Mouse (Mus musculus) testis, adult 2 months (tissue): ENCODE measurements around the gene Nprl3.

Source experiments
- CTCF ChIP-seq: fragments of 200-500 bp; IDR thresholded peaks from 2 replicates; pipeline ENCODE4 v1.5.1; 2012; ENCODE audit warnings: low read depth, mild to moderate bottlenecking, inconsistent platforms, low read length, moderate library complexity; ENCODE audit not compliant: control insufficient read depth, insufficient read depth, insufficient replicate concordance
- POLR2A ChIP-seq: fragments of 200-500 bp; IDR thresholded peaks from 2 replicates; pipeline ENCODE4 v1.6.1; 2012; ENCODE audit warnings: low read depth, mild to moderate bottlenecking, inconsistent platforms, low read length, moderate library complexity; ENCODE audit not compliant: control insufficient read depth

- TF ChIP-seq POLR2A: no peak
- no peak for TF ChIP-seq CTCF
Measured at GRCm38 (mm10) chr11:32210623-32211022, 56.9 kb downstream of the Nprl3 start.
